Mouse (Mus musculus): ENCODE measurements around the gene Fastkd1. TPM values are rescaled to one million over a fixed set of nuclear protein-coding genes. Genes with fewer than 3 reads are reported as not detected.

Fastkd1 gene
- 17.1 and 17.4 TPM in 2 replicates for polyA plus RNA-seq (2016; fragmentation: Nextera tagmentation; extraction: Ambion mirVana)

- WGBS: under 1% methylated on average over 39 of the region's 39 CpGs
- H3K27ac ChIP-seq: no peak within 1 kb of the TSS
- peak; percentile 100 for ATAC-seq (ENCODE audit: low FRiP score, low read depth)
Measured at GRCm38 (mm10) chr2:69712981-69713625, at the start of gene Fastkd1. Gene Fastkd1 (minus strand): TSS chr2:69713516.

GRCm38 (mm10) chr2:69760980-69761379 is 47.7 kb upstream of the Fastkd1 start:
- no peaks in the 10 kb centered on the region for H3K9me3 ChIP-seq
- peaks cover 8% of the 10 kb centered on the region; the same call in 1 of the 2 replicates for H3K4me1 ChIP-seq
- 35% methylated on average over 5 of the region's 5 CpGs for WGBS
- H3K36me3 ChIP-seq: peaks cover 2% of the 10 kb centered on the region; the same call in 1 of the 2 replicates
- H3K27ac ChIP-seq: no peak overlapping the region
- H3K4me2 ChIP-seq (replicated peaks): no peak overlapping the region
- H3K4me3 ChIP-seq: no peak overlapping the region
- peak; percentile 66 for ATAC-seq (ENCODE audit: low FRiP score, low read depth)
- H3K27me3 ChIP-seq (replicated peaks): no peaks in the 10 kb centered on the region
- H3K9ac ChIP-seq: no peak overlapping the region

More at GRCm38 (mm10) chr2:69712981-69713625, at the start of gene Fastkd1:
- Histone ChIP-seq H3K9ac (peak within 1 kb of the TSS; percentile 66), H3K36me3 (peaks cover 7% of the 10 kb centered on the region), H3K27me3 (replicated peaks) (no peaks in the 10 kb centered on the region), H3K9me3 (no peaks in the 10 kb centered on the region), H3K4me1 (no peaks in the 10 kb centered on the region), H3K4me3 (peak within 1 kb of the TSS; percentile 65), H3K4me2 (replicated peaks) (peak within 1 kb of the TSS; percentile 80)

DNA sequence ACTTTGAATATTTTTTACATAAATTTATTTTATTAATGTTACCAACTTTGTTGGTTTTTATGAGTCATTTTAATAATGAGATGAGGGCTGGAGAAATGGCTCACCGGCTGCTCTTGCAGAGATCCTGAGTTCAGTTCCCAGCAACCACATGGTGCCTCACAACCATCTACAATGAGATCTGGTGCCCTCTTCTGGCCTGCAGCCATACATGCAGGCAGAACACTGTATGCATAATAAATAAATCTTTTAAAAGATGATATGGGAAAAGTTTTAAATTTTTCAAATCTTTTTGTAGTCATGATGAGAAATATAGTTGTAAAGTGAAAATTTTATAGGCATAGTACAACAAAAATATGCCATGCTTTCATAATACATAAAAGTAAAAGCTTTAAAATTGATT is 31.8 kb upstream of the Fastkd1 start:
- Histone ChIP-seq H3K4me3 (no peak overlapping the region), H3K4me2 (replicated peaks) (no peak overlapping the region), H3K4me1 (no peaks in the 10 kb centered on the region), H3K9ac (no peak overlapping the region), H3K36me3 (peaks cover 51% of the 10 kb centered on the region), H3K27me3 (replicated peaks) (no peaks in the 10 kb centered on the region), H3K9me3 (peaks cover 5% of the 10 kb centered on the region; the same call in 1 of the 2 replicates), H3K27ac (no peak overlapping the region)
- WGBS: 92% methylated on average over 1 of the region's 1 CpGs
- ATAC-seq (ENCODE audit: low FRiP score, low read depth): no peak

- ATAC-seq (ENCODE audit: low FRiP score, low read depth): no peak
- no peak overlapping the region for H3K27ac ChIP-seq
- peak overlapping the region; percentile 96 for H3K4me3 ChIP-seq
- peak overlapping the region; percentile 80 for H3K4me2 ChIP-seq (replicated peaks)
- 1% methylated on average over 13 of the region's 13 CpGs for WGBS
- H3K9me3 ChIP-seq: no peaks in the 10 kb centered on the region
- H3K9ac ChIP-seq: peak overlapping the region; percentile 73
- no peaks in the 10 kb centered on the region for H3K36me3 ChIP-seq
- no peaks in the 10 kb centered on the region; the same call in 1 of the 2 replicates for H3K27me3 ChIP-seq (replicated peaks)
- peaks cover 9% of the 10 kb centered on the region for H3K4me1 ChIP-seq
Measured at GRCm38 (mm10) chr2:69723519-69723825, 10.2 kb upstream of the Fastkd1 start.

DNA sequence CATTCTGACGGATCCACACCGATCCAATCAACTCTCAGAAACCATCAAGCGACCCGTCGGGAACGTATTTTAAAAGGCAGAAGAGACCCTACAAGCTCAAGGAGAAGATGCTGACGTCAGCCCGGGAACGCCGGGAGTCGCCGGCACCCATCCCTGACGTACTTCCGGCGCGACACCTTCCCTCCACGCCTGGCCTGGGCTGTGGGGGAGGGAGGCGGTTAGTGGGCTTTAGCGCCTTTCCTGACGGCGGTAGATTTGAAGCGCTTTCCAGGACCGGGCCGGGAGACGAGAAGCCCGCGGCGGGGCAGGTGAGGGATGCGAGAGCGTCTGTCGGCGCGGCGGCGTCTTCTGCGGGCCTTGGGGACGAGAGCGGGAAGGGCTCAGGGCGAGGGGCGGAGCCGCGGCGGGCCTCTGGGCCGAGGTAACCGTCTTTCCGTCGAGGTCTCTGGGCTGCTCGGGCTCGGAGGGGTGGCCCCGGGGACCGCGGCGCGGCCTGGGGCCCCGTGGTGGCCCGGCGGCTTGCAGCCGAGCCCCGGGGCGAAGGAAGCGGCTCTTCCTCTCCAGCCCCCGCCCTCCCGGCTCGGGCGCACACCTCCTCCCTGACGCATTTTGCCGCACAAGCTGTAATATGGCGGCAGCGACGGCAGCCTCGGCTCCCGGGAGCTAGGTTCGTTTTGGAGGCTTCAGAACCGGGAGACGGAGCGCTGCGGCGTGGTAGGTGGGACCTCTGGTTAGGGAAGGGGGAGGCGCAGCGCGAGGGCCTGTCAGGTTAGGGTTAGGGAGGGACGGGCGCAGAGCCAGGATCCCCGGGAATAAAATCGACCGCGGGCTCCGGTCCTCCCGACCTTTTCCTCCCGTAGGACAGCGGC is 9.6 kb upstream of the Fastkd1 start:
- peak overlapping the region; percentile 32; the same call in 1 of the 2 replicates for H3K27ac ChIP-seq
- H3K4me1 ChIP-seq: peaks cover 9% of the 10 kb centered on the region
- H3K9me3 ChIP-seq: no peaks in the 10 kb centered on the region
- WGBS: under 1% methylated on average over 91 of the region's 91 CpGs
- peak overlapping the region; percentile 96 for H3K4me3 ChIP-seq
- ATAC-seq (ENCODE audit: low FRiP score, low read depth): peak; percentile 98
- H3K4me2 ChIP-seq (replicated peaks): peak overlapping the region; percentile 80
- no peaks in the 10 kb centered on the region for H3K36me3 ChIP-seq
- no peaks in the 10 kb centered on the region; the same call in 1 of the 2 replicates for H3K27me3 ChIP-seq (replicated peaks)
- H3K9ac ChIP-seq: peak overlapping the region; percentile 73

- H3K9ac ChIP-seq: peak within 1 kb of the TSS; percentile 73
- ATAC-seq (ENCODE audit: low FRiP score, low read depth): peak; percentile 34; the same call in 1 of the 2 replicates
Measured at GRCm38 (mm10) chr2:69722273-69722649, 8.9 kb upstream of the Fastkd1 start, which contains the start of gene Ppig. Gene Ppig (plus strand): TSS chr2:69722545.

GRCm38 (mm10) chr2:69719121-69719520 is 5.8 kb upstream of the Fastkd1 start:
- H3K9ac ChIP-seq: no peak overlapping the region
- peaks cover 5% of the 10 kb centered on the region for H3K4me1 ChIP-seq
- no peaks in the 10 kb centered on the region; the same call in 1 of the 2 replicates for H3K27me3 ChIP-seq (replicated peaks)
- no peak overlapping the region for H3K4me2 ChIP-seq (replicated peaks)
- WGBS: 83% methylated on average over 1 of the region's 1 CpGs
- ATAC-seq (ENCODE audit: low FRiP score, low read depth): no peak
- H3K4me3 ChIP-seq: no peak overlapping the region
- H3K9me3 ChIP-seq: no peaks in the 10 kb centered on the region
- no peak overlapping the region for H3K27ac ChIP-seq
- no peaks in the 10 kb centered on the region for H3K36me3 ChIP-seq

More at GRCm38 (mm10) chr2:69722273-69722649, 8.9 kb upstream of the Fastkd1 start, which contains the start of gene Ppig:
- Histone ChIP-seq H3K4me2 (replicated peaks) (peak within 1 kb of the TSS; percentile 80), H3K27ac (peak within 1 kb of the TSS; percentile 32; the same call in 1 of the 2 replicates), H3K36me3 (no peaks in the 10 kb centered on the region), H3K4me3 (peak within 1 kb of the TSS; percentile 96), H3K4me1 (peaks cover 9% of the 10 kb centered on the region), H3K9me3 (no peaks in the 10 kb centered on the region), H3K27me3 (replicated peaks) (no peaks in the 10 kb centered on the region; the same call in 1 of the 2 replicates)
- 6% methylated on average over 12 of the region's 12 CpGs for WGBS

DNA sequence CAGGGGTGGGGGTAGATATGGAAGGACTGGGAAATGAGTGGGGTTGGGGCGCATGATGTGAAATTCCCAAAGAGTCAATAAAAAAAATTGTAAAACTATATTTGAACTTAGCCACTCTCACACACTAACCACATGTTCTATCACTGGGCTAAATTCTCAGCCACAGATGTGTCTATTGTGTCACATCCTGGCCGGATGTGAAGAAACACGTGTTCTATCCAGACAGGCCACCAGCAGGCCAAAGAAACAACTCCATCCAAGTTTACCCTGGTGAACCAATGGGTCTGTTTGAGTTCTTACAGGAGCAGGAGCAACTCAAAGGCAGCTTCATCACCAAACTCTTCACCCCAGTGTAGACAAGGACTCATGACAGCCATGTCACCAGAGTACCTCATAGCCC is 3.2 kb upstream of the Fastkd1 start:
- WGBS: 74% methylated on average over 3 of the region's 3 CpGs
- H3K27ac ChIP-seq: no peak overlapping the region
- H3K4me2 ChIP-seq (replicated peaks): no peak overlapping the region
- no peaks in the 10 kb centered on the region; the same call in 1 of the 2 replicates for H3K27me3 ChIP-seq (replicated peaks)
- no peaks in the 10 kb centered on the region for H3K36me3 ChIP-seq
- ATAC-seq (ENCODE audit: low FRiP score, low read depth): no peak
- no peak overlapping the region for H3K9ac ChIP-seq
- no peaks in the 10 kb centered on the region for H3K4me1 ChIP-seq
- H3K4me3 ChIP-seq: no peak overlapping the region
- H3K9me3 ChIP-seq: no peaks in the 10 kb centered on the region

- 86% methylated on average over 5 of the region's 5 CpGs for WGBS
- no peaks in the 10 kb centered on the region for H3K4me1 ChIP-seq
- no peak overlapping the region for H3K9ac ChIP-seq
- no peak overlapping the region for H3K4me3 ChIP-seq
- no peaks in the 10 kb centered on the region for H3K9me3 ChIP-seq
- no peak overlapping the region for H3K27ac ChIP-seq
- no peak overlapping the region for H3K4me2 ChIP-seq (replicated peaks)
- no peaks in the 10 kb centered on the region for H3K27me3 ChIP-seq (replicated peaks)
- no peak for ATAC-seq (ENCODE audit: low FRiP score, low read depth)
- peaks cover 7% of the 10 kb centered on the region; the same call in 1 of the 2 replicates for H3K36me3 ChIP-seq
Measured at GRCm38 (mm10) chr2:69714126-69714525, 810 bp upstream of the Fastkd1 start.

DNA sequence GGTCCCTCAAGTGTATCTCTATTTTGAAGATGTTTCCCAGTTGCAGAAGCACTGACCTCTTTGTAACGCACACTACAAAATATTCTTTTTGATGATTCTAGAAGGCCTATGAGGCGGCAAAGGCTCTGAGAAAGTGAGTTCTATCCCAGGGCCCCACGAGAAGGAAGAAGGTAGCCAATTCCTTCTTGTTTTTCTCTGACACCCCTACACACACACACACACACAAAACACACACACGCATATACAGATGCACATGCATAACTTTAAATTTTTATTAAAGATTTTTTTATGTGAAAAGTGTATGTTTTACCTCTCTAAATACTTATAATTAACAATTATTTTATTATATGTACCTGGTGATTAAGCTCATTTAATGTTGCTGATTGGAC is 304 bp upstream of the Fastkd1 start:
- H3K4me2 ChIP-seq (replicated peaks): peak overlapping the region; percentile 80
- H3K36me3 ChIP-seq: peaks cover 7% of the 10 kb centered on the region; the same call in 1 of the 2 replicates
- ATAC-seq (ENCODE audit: low FRiP score, low read depth): peak; percentile 49; the same call in 1 of the 2 replicates
- H3K4me1 ChIP-seq: no peaks in the 10 kb centered on the region
- no peak overlapping the region for H3K9ac ChIP-seq
- H3K9me3 ChIP-seq: no peaks in the 10 kb centered on the region
- no peak overlapping the region for H3K27ac ChIP-seq
- H3K27me3 ChIP-seq (replicated peaks): no peaks in the 10 kb centered on the region
- WGBS: 32% methylated on average over 4 of the region's 4 CpGs
- peak overlapping the region; percentile 65; the same call in 1 of the 2 replicates for H3K4me3 ChIP-seq

GRCm38 (mm10) chr2:69712171-69712570 is 1.1 kb downstream of the Fastkd1 start:
- Histone ChIP-seq H3K9me3 (no peaks in the 10 kb centered on the region), H3K4me3 (no peak overlapping the region), H3K9ac (no peak overlapping the region), H3K36me3 (peaks cover 7% of the 10 kb centered on the region), H3K4me2 (replicated peaks) (no peak overlapping the region), H3K27ac (no peak overlapping the region), H3K4me1 (no peaks in the 10 kb centered on the region), H3K27me3 (replicated peaks) (no peaks in the 10 kb centered on the region)
- no peak for ATAC-seq (ENCODE audit: low FRiP score, low read depth)
- 90% methylated on average over 14 of the region's 14 CpGs for WGBS

DNA sequence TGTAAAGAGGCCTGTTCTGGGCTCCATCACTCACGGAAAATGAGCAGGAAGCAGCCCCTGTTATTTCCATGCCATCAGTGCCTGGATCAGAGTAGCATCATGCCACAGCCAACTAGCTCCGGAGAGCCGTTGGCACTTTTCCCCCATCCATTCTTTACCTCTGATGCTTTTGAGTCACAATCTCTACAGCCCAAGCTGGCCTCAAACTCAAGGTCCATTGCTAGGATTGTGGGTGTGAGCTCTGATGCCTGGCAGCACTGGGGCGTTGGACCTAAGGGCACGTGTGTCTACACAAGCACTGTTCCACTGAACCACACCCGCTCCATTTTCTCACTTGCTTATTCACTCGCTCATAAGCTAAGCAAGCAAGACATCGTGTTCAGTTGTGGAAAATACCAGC is 12.9 kb downstream of the Fastkd1 start:
- H3K9ac ChIP-seq: no peak overlapping the region
- peaks cover 52% of the 10 kb centered on the region for H3K36me3 ChIP-seq
- H3K4me2 ChIP-seq (replicated peaks): no peak overlapping the region
- H3K9me3 ChIP-seq: no peaks in the 10 kb centered on the region
- H3K27me3 ChIP-seq (replicated peaks): no peaks in the 10 kb centered on the region
- H3K4me1 ChIP-seq: no peaks in the 10 kb centered on the region
- H3K27ac ChIP-seq: no peak overlapping the region
- WGBS: 97% methylated on average over 8 of the region's 8 CpGs
- no peak overlapping the region for H3K4me3 ChIP-seq
- no peak for ATAC-seq (ENCODE audit: low FRiP score, low read depth)
